Mouse (Mus musculus) E14TG2a.4 (cell line): ENCODE data around the gene Cmtm1.

ENCODE experiments used
- CTCF ChIP-seq: conservative IDR thresholded peaks from 2 replicates; pipeline ENCODE4 v1.5.1; 2014; ENCODE audit warnings: low read length
- NANOG ChIP-seq: IDR thresholded peaks from 2 replicates; pipeline ENCODE4 v1.6.1; 2014; ENCODE audit warnings: borderline replicate concordance, low read length, mixed read lengths
- POU5F1 ChIP-seq: IDR thresholded peaks from 2 replicates; pipeline ENCODE4 v1.6.1; 2014; ENCODE audit warnings: low read length, borderline replicate concordance

- TF ChIP-seq CTCF = no peak
- no peak for TF ChIP-seq POU5F1
- TF ChIP-seq NANOG = no peak
Observed at GRCm38 (mm10) chr8:104354504-104354903, 44.6 kb upstream of the Cmtm1 start.
